Mouse (Mus musculus) heart, postnatal 36 days (tissue): ENCODE measurements around the gene Acvr1. TPM values are rescaled to one million over a fixed set of nuclear protein-coding genes. Genes with fewer than 3 reads are reported as not detected.

Source experiments
- DNase-seq, 2 experiments: peaks; one replicate each; pipeline ENCODE4 v3.0.0; 2021 to 2022
- intact Hi-C: fragments of 180-260 bp; cut with DNase I; formaldehyde crosslinking; loops from one replicate; pipeline ENCODE4 v1.15.1; 2025
- total RNA-seq, 2 experiments: library from RNA; stranded (reverse); gene quantifications; 2 replicates each; pipeline ENCODE4 v1.2.3; 2021

The Acvr1 gene
- total RNA-seq, 2 experiments from 2014 or later = 16.0 to 16.8 TPM

GRCm38 (mm10) chr2:58523894-58524293 is 43.1 kb downstream of the Acvr1 start:
- intact Hi-C loops = no loop called here
- DNase-seq = no peak

GRCm38 (mm10) chr2:58523097-58523496 is 43.9 kb downstream of the Acvr1 start:
- DNase-seq = no peak
- intact Hi-C loops = no loop called here

GRCm38 (mm10) chr2:58521621-58522020 is 45.3 kb downstream of the Acvr1 start:
- intact Hi-C loops = no loop called here
- DNase-seq = no peak

GRCm38 (mm10) chr2:58520727-58521126 is 46.2 kb downstream of the Acvr1 start:
- intact Hi-C loops = no loop called here
- no peak for DNase-seq

GRCm38 (mm10) chr2:58518517-58518916 is 48.4 kb downstream of the Acvr1 start:
- intact Hi-C loops = loop anchor here (10.0 kb wide), 1 partner anchor 46 kb away; the partner anchor contains the start of genes Acvr1 and Upp2
- no peak for DNase-seq

GRCm38 (mm10) chr2:58516920-58517319 is 50.0 kb downstream of the Acvr1 start:
- intact Hi-C loops = loop anchor here (10.0 kb wide), 1 partner anchor 48 kb away; the partner anchor contains the start of genes Acvr1 and Upp2
- DNase-seq = no peak

GRCm38 (mm10) chr2:58516000-58516399 is 51.0 kb downstream of the Acvr1 start:
- intact Hi-C loops = loop anchor here (10.0 kb wide), 1 partner anchor 49 kb away; the partner anchor contains the start of genes Acvr1 and Upp2
- no peak for DNase-seq

- no peak for DNase-seq
- intact Hi-C loops = loop anchor here (10.0 kb wide), 1 partner anchor 50 kb away; the partner anchor contains the start of genes Acvr1 and Upp2
Observed at GRCm38 (mm10) chr2:58514489-58514888, 52.5 kb downstream of the Acvr1 start.

GRCm38 (mm10) chr2:58513212-58513611 is 53.7 kb downstream of the Acvr1 start:
- intact Hi-C loops = loop anchor here (10.0 kb wide), 1 partner anchor 52 kb away; the partner anchor contains the start of genes Acvr1 and Upp2
- DNase-seq = no peak

- intact Hi-C loops = loop anchor here (10.0 kb wide), 1 partner anchor 55 kb away; the partner anchor contains the start of genes Acvr1 and Upp2
- DNase-seq = no peak
Observed at GRCm38 (mm10) chr2:58510192-58510591, 56.8 kb downstream of the Acvr1 start.

GRCm38 (mm10) chr2:58505306-58506090 is 61.5 kb downstream of the Acvr1 start:
- no peak for DNase-seq
- intact Hi-C loops = no loop called here

- intact Hi-C loops = no loop called here
- no peak for DNase-seq
Observed at GRCm38 (mm10) chr2:58496647-58497410, 70.1 kb downstream of the Acvr1 start.

GRCm38 (mm10) chr2:58495271-58495670 is 71.7 kb downstream of the Acvr1 start:
- DNase-seq = peak in 1 of 2 experiments; percentile 40
- intact Hi-C loops = no loop called here

- DNase-seq = no peak
- intact Hi-C loops = no loop called here
Observed at GRCm38 (mm10) chr2:58493685-58494635, 73.0 kb downstream of the Acvr1 start.

GRCm38 (mm10) chr2:58489275-58489674 is 77.7 kb downstream of the Acvr1 start:
- intact Hi-C loops = loop anchor here (2.0 kb wide), 1 partner anchor 78 kb away; the partner anchor contains the start of genes Acvr1 and Upp2
- peak; percentile 42 to 46 for DNase-seq

- DNase-seq = no peak
- intact Hi-C loops = loop anchor here (2.0 kb wide), 1 partner anchor 78 kb away; the partner anchor contains the start of genes Acvr1 and Upp2
Observed at GRCm38 (mm10) chr2:58488404-58488803, 78.6 kb downstream of the Acvr1 start.

- DNase-seq = no peak
- intact Hi-C loops = no loop called here
Observed at GRCm38 (mm10) chr2:58487279-58487560, 79.7 kb downstream of the Acvr1 start.

- DNase-seq = no peak
- intact Hi-C loops = no loop called here
Observed at GRCm38 (mm10) chr2:58486441-58487278, 80.3 kb downstream of the Acvr1 start.

GRCm38 (mm10) chr2:58485683-58486082 is 81.3 kb downstream of the Acvr1 start:
- no peak for DNase-seq
- intact Hi-C loops = no loop called here
